Mouse (Mus musculus) liver, adult 2 months (tissue): ENCODE data around the gene Fcgr4.

Experiments used
- CTCF ChIP-seq: fragments of 200-500 bp; IDR thresholded peaks from 2 replicates; pipeline ENCODE4 v1.5.1; 2011; ENCODE audit warnings: low read depth, low read length, control low read depth
- POLR2A ChIP-seq: fragments of 200-500 bp; IDR thresholded peaks from 2 replicates; pipeline ENCODE4 v1.6.1; 2011; ENCODE audit warnings: low read length, control low read depth; ENCODE audit not compliant: insufficient read depth; ENCODE audit errors: extremely low read depth

- no peak for TF ChIP-seq POLR2A
- no peak for TF ChIP-seq CTCF
These were observed 42.8 kb downstream of the Fcgr4 start for GRCm38 (mm10) chr1:171061566-171061965.
